Mouse (Mus musculus) heart, embryonic 11.5 days (tissue): ENCODE data around the gene Pigm. TPM values are rescaled to one million over a fixed set of nuclear protein-coding genes. Genes with fewer than 3 reads are reported as not detected.

Experiments
- ATAC-seq: fragments of 200-750 bp; cut with Nextera tagmentation; replicated peaks from 2 replicates; pipeline ENCODE4 v1.8.0; 2017; ENCODE audit warnings: moderate library complexity; ENCODE audit not compliant: insufficient number of reproducible peaks, low FRiP score, low TSS enrichment
- H3K27ac ChIP-seq: fragments of 300-500 bp; sonication (generic); 2 replicates; pipeline ENCODE4 v1.5.1; 2014; ENCODE audit warnings: mild to moderate bottlenecking, low read depth, low read length
- H3K27me3 ChIP-seq: fragments of 300-500 bp; sonication (generic); 2 replicates; pipeline ENCODE4 v1.6.1; 2014; ENCODE audit warnings: mild to moderate bottlenecking, low read length, mixed read lengths; ENCODE audit not compliant: control insufficient read depth, insufficient read depth
- H3K36me3 ChIP-seq: fragments of 300-500 bp; sonication (generic); 2 replicates; pipeline ENCODE4 v1.6.1; 2014; ENCODE audit warnings: mild to moderate bottlenecking, low read length, moderate library complexity, mixed read lengths; ENCODE audit not compliant: control insufficient read depth, insufficient read depth
- H3K4me1 ChIP-seq: fragments of 300-500 bp; sonication (generic); 2 replicates; pipeline ENCODE4 v1.6.1; 2014; ENCODE audit warnings: low read length; ENCODE audit not compliant: control insufficient read depth, insufficient read depth
- H3K4me2 ChIP-seq: fragments of 300-500 bp; sonication (generic); 2 replicates; pipeline ENCODE4 v1.6.1; 2014; ENCODE audit warnings: mild to moderate bottlenecking, moderate library complexity
- H3K4me3 ChIP-seq: fragments of 300-500 bp; sonication (generic); 2 replicates; pipeline ENCODE4 v1.5.1; 2014; ENCODE audit warnings: low read depth, low read length
- H3K9ac ChIP-seq: fragments of 300-500 bp; sonication (generic); 2 replicates; pipeline ENCODE4 v1.6.1; 2014; ENCODE audit warnings: mild to moderate bottlenecking, low read depth, low read length, moderate library complexity
- H3K9me3 ChIP-seq: fragments of 300-500 bp; sonication (generic); replicated peaks from 2 replicates; pipeline ENCODE4 v1.6.1; 2016; ENCODE audit warnings: low read length; ENCODE audit not compliant: control insufficient read depth
- WGBS: fragments of 180-500 bp; shearing (Covaris S2); extraction: QIAGEN DNeasy Blood & Tissue Kit; methylation state at CpG from one replicate; pipeline ENCODE4 v1.1.7; 2014; ENCODE audit not compliant: insufficient replicate concordance; 5-methylcytosine and 5-hydroxymethylcytosine counted together
- polyA plus RNA-seq: library from polyadenylated mRNA; unstranded; fragments of >200 nt; fragmentation: Nextera tagmentation; extraction: Ambion mirVana; gene quantifications from 2 replicates; pipeline ENCODE4 v1.2.1, GENCODE M21; 2014

Pigm gene
- polyA plus RNA-seq, 1 experiment from 2014 or later = 9.8 TPM

- Histone ChIP-seq H3K36me3 (no peaks in the 10 kb centered on the region), H3K27me3 (peaks cover 61% of the 10 kb centered on the region), H3K27ac (no peak overlapping the region), H3K4me1 (no peaks in the 10 kb centered on the region), H3K4me3 (no peak overlapping the region), H3K9me3 (no peaks in the 10 kb centered on the region), H3K9ac (no peak overlapping the region), H3K4me2 (no peak overlapping the region)
- no peak for ATAC-seq
- WGBS = 72% methylated on average over 2 of the region's 2 CpGs
Measured at GRCm38 (mm10) chr1:172332925-172333324, 43.4 kb upstream of the Pigm start.

GRCm38 (mm10) chr1:172333512-172333911, 42.8 kb upstream of the Pigm start:
- Histone ChIP-seq H3K4me1 (no peaks in the 10 kb centered on the region), H3K36me3 (no peaks in the 10 kb centered on the region), H3K9me3 (no peaks in the 10 kb centered on the region), H3K4me3 (no peak overlapping the region), H3K9ac (no peak overlapping the region), H3K4me2 (no peak overlapping the region), H3K27me3 (peaks cover 55% of the 10 kb centered on the region), H3K27ac (no peak overlapping the region)
- 12% methylated on average over 3 of the region's 3 CpGs for WGBS
- no peak for ATAC-seq

- ATAC-seq = no peak
- H3K4me1 ChIP-seq = 0 out of 2 replicates have a peak, but pooled peaks cover 5% of the 10 kb centered on the region
- H3K9me3 ChIP-seq = no peaks in the 10 kb centered on the region
- no peak overlapping the region for H3K4me3 ChIP-seq
- H3K36me3 ChIP-seq = no peaks in the 10 kb centered on the region
- no peak overlapping the region for H3K9ac ChIP-seq
- H3K4me2 ChIP-seq = no peak overlapping the region
- H3K27me3 ChIP-seq = peaks cover 51% of the 10 kb centered on the region
- WGBS = 64% methylated on average over 15 of the region's 15 CpGs
- H3K27ac ChIP-seq = no peak overlapping the region
Measured at GRCm38 (mm10) chr1:172335804-172336203, 40.5 kb upstream of the Pigm start.

- H3K9ac ChIP-seq = no peak overlapping the region
- 35% methylated on average over 2 of the region's 2 CpGs for WGBS
- no peak for ATAC-seq
- H3K27me3 ChIP-seq = peaks cover 62% of the 10 kb centered on the region
- H3K4me3 ChIP-seq = no peak overlapping the region
- H3K27ac ChIP-seq = no peak overlapping the region
- H3K36me3 ChIP-seq = no peaks in the 10 kb centered on the region
- no peak overlapping the region for H3K4me2 ChIP-seq
- 0 out of 2 replicates have a peak, but pooled peaks cover 5% of the 10 kb centered on the region for H3K4me1 ChIP-seq
- H3K9me3 ChIP-seq = no peaks in the 10 kb centered on the region
Measured at GRCm38 (mm10) chr1:172337411-172338185, 38.7 kb upstream of the Pigm start.

GRCm38 (mm10) chr1:172340729-172341321, 35.5 kb upstream of the Pigm start, which contains the start of gene Kcnj10:
Gene Kcnj10 (plus strand): TSS chr1:172341210.
- Histone ChIP-seq H3K27me3 (peaks cover 51% of the 10 kb centered on the region), H3K9me3 (no peaks in the 10 kb centered on the region), H3K4me2 (peak within 1 kb of the TSS; percentile 77), H3K9ac (no peak within 1 kb of the TSS), H3K4me3 (peak within 1 kb of the TSS; percentile 41), H3K36me3 (no peaks in the 10 kb centered on the region), H3K4me1 (0 out of 2 replicates have a peak, but pooled peaks cover 5% of the 10 kb centered on the region), H3K27ac (no peak within 1 kb of the TSS)
- ATAC-seq = peak; percentile 79
- WGBS = 2% methylated on average over 38 of the region's 38 CpGs

- no peak overlapping the region for H3K9ac ChIP-seq
- H3K36me3 ChIP-seq = no peaks in the 10 kb centered on the region
- no peak for ATAC-seq
- H3K4me1 ChIP-seq = 0 out of 2 replicates have a peak, but pooled peaks cover 5% of the 10 kb centered on the region
- no peak overlapping the region for H3K27ac ChIP-seq
- peak overlapping the region; percentile 77 for H3K4me2 ChIP-seq
- WGBS = 14% methylated on average over 10 of the region's 10 CpGs
- peak overlapping the region; percentile 41 for H3K4me3 ChIP-seq
- peaks cover 48% of the 10 kb centered on the region for H3K27me3 ChIP-seq
- no peaks in the 10 kb centered on the region for H3K9me3 ChIP-seq
Measured at GRCm38 (mm10) chr1:172341386-172341785, 35.0 kb upstream of the Pigm start.

GRCm38 (mm10) chr1:172342729-172343128, 33.6 kb upstream of the Pigm start:
- no peaks in the 10 kb centered on the region for H3K36me3 ChIP-seq
- 0 out of 2 replicates have a peak, but pooled peaks cover 5% of the 10 kb centered on the region for H3K4me1 ChIP-seq
- no peak for ATAC-seq
- H3K4me3 ChIP-seq = no peak overlapping the region
- H3K27ac ChIP-seq = no peak overlapping the region
- H3K4me2 ChIP-seq = no peak overlapping the region
- WGBS = 65% methylated on average over 3 of the region's 3 CpGs
- H3K27me3 ChIP-seq = peaks cover 44% of the 10 kb centered on the region
- H3K9ac ChIP-seq = no peak overlapping the region
- H3K9me3 ChIP-seq = no peaks in the 10 kb centered on the region

- WGBS = 47% methylated on average over 3 of the region's 3 CpGs
- peaks cover 47% of the 10 kb centered on the region for H3K27me3 ChIP-seq
Measured at GRCm38 (mm10) chr1:172343914-172344313, 32.4 kb upstream of the Pigm start.

More at GRCm38 (mm10) chr1:172343914-172344313, 32.4 kb upstream of the Pigm start:
- no peak overlapping the region for H3K27ac ChIP-seq
- ATAC-seq = no peak
- 0 out of 2 replicates have a peak, but pooled peaks cover 5% of the 10 kb centered on the region for H3K4me1 ChIP-seq
- no peaks in the 10 kb centered on the region for H3K36me3 ChIP-seq
- H3K4me3 ChIP-seq = no peak overlapping the region
- no peak overlapping the region for H3K9ac ChIP-seq
- no peak overlapping the region for H3K4me2 ChIP-seq
- no peaks in the 10 kb centered on the region for H3K9me3 ChIP-seq
